Mouse (Mus musculus): ENCODE measurements at regions not wholly inside any gene's neighbourhood (a gene's known extent, or its start where the extent isn't known, plus 50 kb on each side); places are given as distances from the start of the nearest gene placed in this dataset.
"Not testable (repeated sequence)": the region's sequence is repeated elsewhere in the genome, so short reads cannot be mapped to it uniquely, and the experiment has no call there.

GRCm38 (mm10) chr11:92228855-92229254 is 651.5 kb upstream of the Kif2b start:
- no peak for DNase-seq (ENCODE audit: low spot score)

GRCm38 (mm10) chr11:92208980-92209548 is 631.7 kb upstream of the Kif2b start:
- peak; percentile 3 for DNase-seq (ENCODE audit: low spot score)

GRCm38 (mm10) chr11:92178393-92178792 is 601.0 kb upstream of the Kif2b start:
- DNase-seq (ENCODE audit: low spot score), result not testable (repeated sequence)

GRCm38 (mm10) chr11:92153124-92153523 is 575.8 kb upstream of the Kif2b start:
- no peak for DNase-seq (ENCODE audit: low spot score)

- no peak for DNase-seq (ENCODE audit: low spot score)
Measured at GRCm38 (mm10) chr11:92135677-92136076, 558.3 kb upstream of the Kif2b start.

- no peak for DNase-seq (ENCODE audit: low spot score)
Measured at GRCm38 (mm10) chr11:92134891-92135590, 557.7 kb upstream of the Kif2b start.

GRCm38 (mm10) chr11:92084766-92085165 is 507.4 kb upstream of the Kif2b start:
- no peak for DNase-seq (ENCODE audit: low spot score)

GRCm38 (mm10) chr11:92041695-92042094 is 464.3 kb upstream of the Kif2b start:
- DNase-seq (ENCODE audit: low spot score), result no peak

GRCm38 (mm10) chr11:92040161-92040560 is 462.8 kb upstream of the Kif2b start:
- no peak for DNase-seq (ENCODE audit: low spot score)

GRCm38 (mm10) chr11:92018419-92018818 is 441.1 kb upstream of the Kif2b start:
- no peak for DNase-seq (ENCODE audit: low spot score)

GRCm38 (mm10) chr11:92011284-92011683 is 433.9 kb upstream of the Kif2b start:
- DNase-seq (ENCODE audit: low spot score), result no peak

GRCm38 (mm10) chr11:91995524-91995923 is 418.2 kb upstream of the Kif2b start:
- DNase-seq (ENCODE audit: low spot score), result no peak

- no peak for DNase-seq (ENCODE audit: low spot score)
Measured at GRCm38 (mm10) chr11:91969531-91969930, 392.2 kb upstream of the Kif2b start.

GRCm38 (mm10) chr11:91944336-91944735 is 367.0 kb upstream of the Kif2b start:
- no peak for DNase-seq (ENCODE audit: low spot score)
